Mouse (Mus musculus): ENCODE measurements around the gene Dctn1.

Dctn1 gene

GRCm38 (mm10) chr6:83172240-83172920 is 6.7 kb downstream of the Dctn1 start:
- no peak for DNase-seq

GRCm38 (mm10) chr6:83175996-83176395 is 10.3 kb downstream of the Dctn1 start:
- DNase-seq: no peak

DNA sequence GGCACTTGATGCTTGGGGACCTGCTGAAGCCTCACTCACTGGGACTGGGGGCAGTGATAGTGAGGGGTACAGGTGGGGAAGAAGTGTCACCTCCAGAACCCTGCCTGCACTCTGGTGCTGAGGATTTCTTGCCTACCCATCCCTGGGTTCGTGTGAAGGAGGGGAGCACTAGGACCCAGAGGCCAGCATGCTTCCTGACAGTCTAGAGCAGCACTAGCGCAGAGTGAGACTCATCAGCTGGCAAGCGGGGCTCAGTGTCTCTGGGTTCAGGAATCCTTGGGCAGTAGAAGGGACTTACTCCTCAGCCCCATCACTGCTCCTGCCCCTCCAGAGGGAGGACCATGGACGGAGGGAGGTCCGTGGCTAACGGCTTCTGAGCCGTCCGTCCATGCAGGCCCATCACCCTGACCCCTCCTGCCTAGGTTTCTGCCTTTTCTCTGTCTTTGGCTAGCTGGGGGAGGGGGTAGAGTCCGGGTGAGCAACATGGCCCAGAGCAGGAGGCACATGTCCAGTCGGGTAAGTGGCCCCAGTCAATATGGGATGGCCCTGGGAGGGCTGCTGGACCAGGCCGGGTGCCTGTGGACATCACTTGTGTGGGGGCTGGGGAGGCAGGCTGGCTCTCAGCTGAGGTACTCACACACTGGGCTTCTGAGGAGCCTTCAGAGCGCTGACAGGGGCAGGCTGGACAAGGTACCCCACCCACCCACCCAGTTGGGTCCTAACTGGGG is 13.8 kb downstream of the Dctn1 start:
- peak; percentile 57 for DNase-seq

GRCm38 (mm10) chr6:83180605-83181004 is 14.9 kb downstream of the Dctn1 start:
- no peak for DNase-seq

DNA sequence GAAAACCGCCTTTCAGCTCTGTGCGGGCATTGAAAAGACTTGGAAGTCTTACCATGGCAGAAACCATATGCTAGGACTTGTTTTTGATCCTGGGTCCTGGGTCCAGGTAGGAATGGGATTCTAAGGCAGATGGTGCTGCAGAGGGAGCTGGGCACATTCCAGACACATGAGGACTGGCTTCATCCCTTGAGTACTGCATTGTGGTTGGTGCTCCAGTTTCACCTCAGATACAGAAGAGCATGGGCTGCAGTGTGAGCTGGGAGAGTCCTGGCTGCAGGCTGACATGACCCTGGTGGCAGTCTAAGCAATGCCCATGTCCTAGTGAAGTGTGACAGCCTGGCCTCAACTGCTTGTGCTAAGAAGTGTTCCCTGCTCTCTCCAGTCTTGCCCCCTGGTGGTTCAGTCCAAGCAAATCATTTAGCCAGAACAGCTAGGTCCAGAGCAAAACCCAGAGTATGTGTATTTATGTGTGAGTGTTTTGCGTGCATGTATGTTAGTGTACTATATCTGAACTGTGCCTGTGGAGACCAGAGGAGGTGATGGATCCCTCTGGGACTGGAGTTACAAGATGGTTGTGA is 19.2 kb downstream of the Dctn1 start:
- DNase-seq: no peak

GRCm38 (mm10) chr6:83185895-83186861 is 20.5 kb downstream of the Dctn1 start:
- peak; percentile 84 for DNase-seq

DNA sequence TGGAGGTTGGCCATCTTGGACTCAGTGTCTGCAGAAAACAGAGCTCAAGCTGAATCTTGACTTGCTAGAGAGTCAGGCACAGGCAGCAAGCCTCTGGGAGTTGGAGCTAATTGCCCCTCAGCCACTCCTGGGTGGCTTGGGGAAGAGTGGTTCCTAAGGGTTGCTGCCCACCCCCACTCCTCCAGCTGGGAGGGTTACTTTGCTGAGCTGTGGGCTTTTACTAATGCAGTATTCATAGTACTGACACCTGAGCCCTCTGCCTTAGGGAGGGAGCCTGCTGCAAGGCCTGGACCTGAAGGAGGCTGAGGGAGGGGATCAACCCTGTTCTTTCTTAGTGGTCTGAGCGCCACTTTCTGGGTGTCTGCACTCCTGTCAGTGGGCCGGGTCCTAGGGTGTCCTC is 21.2 kb downstream of the Dctn1 start:
- DNase-seq: no peak

GRCm38 (mm10) chr6:83193571-83193970 is 27.9 kb downstream of the Dctn1 start:
- DNase-seq: no peak

GRCm38 (mm10) chr6:83197345-83198004 is 31.8 kb downstream of the Dctn1 start:
- DNase-seq: peak; percentile 68

DNA sequence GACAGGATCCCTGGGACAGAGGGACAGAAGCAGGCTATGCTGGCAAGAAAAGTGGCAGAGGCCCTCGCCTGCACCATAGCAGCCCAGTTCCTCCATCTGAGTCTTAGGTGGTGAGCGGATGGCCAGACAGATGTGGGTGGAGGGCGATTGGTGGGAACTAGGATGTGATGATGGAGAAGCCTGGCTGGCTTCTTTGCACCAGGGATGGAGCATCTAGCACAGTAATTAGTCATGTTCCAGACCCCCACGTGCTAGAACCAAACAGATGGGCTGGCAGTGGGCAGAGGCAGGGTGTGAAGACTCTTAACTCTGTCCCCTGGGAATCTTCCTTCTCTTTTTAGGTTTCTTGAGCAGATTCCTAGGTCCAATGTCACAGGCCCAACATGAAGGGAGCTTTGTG is 37.6 kb downstream of the Dctn1 start:
- no peak for DNase-seq

- no peak for DNase-seq
These were observed 40.1 kb downstream of the Dctn1 start for GRCm38 (mm10) chr6:83205851-83206250.

DNA sequence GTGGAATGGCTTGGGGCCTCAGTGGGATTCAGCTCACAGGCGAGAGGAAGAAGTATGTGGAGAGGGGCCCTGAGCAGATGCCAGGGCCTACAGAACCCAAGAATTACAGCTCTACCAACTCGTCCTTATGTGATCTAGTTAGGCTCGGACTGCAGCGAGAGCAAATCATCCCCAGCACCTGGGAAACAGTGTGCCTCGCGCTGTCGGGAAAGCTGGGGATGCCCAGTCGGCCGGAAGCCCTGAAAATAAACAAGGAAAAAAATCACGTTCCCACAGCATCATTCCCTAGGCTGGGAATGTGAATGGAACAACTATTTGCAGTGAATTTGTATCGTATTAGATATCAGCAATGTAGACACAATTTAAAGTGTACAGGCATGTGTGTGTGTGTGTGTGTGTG is 40.6 kb downstream of the Dctn1 start:
- no peak for DNase-seq

- DNase-seq: no peak
These were observed 41.8 kb downstream of the Dctn1 start for GRCm38 (mm10) chr6:83207361-83208049.

DNA sequence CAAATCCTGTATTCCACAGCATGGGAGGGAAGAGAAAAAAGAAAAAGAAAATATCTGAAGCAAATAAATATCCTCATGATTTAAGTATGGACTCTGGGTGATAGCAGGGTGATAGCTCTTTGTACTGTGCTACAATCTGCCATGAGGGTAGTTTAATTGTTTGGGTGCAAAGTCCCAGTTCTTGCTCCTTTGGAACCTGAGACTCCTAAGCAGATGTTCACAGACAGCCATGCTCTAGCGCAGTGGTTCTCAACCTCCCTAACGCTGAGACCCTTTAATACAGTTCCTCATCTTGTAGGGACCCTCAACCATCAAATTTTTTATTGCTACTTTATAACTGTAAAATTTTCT is 42.3 kb downstream of the Dctn1 start:
- no peak for DNase-seq

DNA sequence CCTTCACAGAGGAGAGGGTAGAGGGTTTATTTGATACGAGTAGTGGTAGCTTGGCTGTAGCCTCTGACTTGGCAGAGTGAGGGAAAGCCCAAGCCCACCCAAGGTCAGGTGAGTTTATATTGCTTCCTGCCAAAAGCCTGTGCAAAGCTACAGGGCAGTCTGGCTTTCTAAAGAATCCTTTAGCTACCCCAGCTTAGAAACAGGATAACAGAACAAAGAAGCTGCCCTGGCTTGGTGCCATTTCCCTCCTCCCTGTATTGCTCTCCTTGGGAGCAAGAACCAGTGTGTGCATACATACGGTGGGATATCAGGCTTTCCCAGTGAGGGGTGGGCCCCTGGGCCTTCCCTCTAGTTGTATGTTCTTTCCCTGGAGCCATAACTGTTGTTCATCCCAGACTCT is 44.8 kb downstream of the Dctn1 start:
- no peak for DNase-seq

GRCm38 (mm10) chr6:83211526-83211925 is 45.8 kb downstream of the Dctn1 start:
- no peak for DNase-seq

- DNase-seq: peak; percentile 80
These were observed 49.4 kb downstream of the Dctn1 start for GRCm38 (mm10) chr6:83215002-83215666.

GRCm38 (mm10) chr6:83219814-83220213 is 54.1 kb downstream of the Dctn1 start, which contains the start of gene Slc4a5:
TSS of gene Slc4a5 (plus strand) at chr6:83219828.
- DNase-seq: no peak

- no peak for DNase-seq
These were observed 65.8 kb downstream of the Dctn1 start for GRCm38 (mm10) chr6:83231486-83231885.

- no peak for DNase-seq
These were observed 67.6 kb downstream of the Dctn1 start for GRCm38 (mm10) chr6:83233306-83233705.

- DNase-seq: no peak
These were observed 68.6 kb downstream of the Dctn1 start for GRCm38 (mm10) chr6:83234280-83234741.
